Comparison of ENCODE assay signal across 13 mouse cellular contexts in genomic region chr12:107977534-107977933, GRCm38 (mm10). TPM values are rescaled to one million over a fixed set of nuclear protein-coding genes. Genes with fewer than 3 reads are reported as not detected.
A peak's percentile ranks its signal among the peaks of the same experiment; 100 is the strongest.
DNase-seq lines count a peak whose midpoint lies in the region; ATAC-seq lines count a peak whose summit lies in the region.
"Had no signal": no experiment of that assay in that cellular context is flagged by ENCODE, and none has a peak within 500 bp of the region (broad histone marks: within the 10 kb centered on the region; RNA-seq: fewer than 3 reads in every experiment).

No protein-coding gene starts in this region.

- no peak for ATAC-seq in heart, embryonic 15.5 days (replicated peaks; ENCODE audit: insufficient number of reproducible peaks, insufficient read depth, low FRiP score, low read depth)
- no peak for ATAC-seq in midbrain, embryonic 14.5 days (ENCODE audit: low FRiP score, low TSS enrichment)
- ATAC-seq in cerebellum, adult (ENCODE audit: insufficient number of reproducible peaks, low FRiP score, low TSS enrichment), result no peak

- peaks cover 69% of the 10 kb centered on the region for H3K4me1 ChIP-seq in heart, embryonic 15.5 days (replicated peaks)
- peaks cover 98% of the 10 kb centered on the region for H3K4me1 ChIP-seq in hindbrain, embryonic 10.5 days (replicated peaks)
- peaks cover 95% of the 10 kb centered on the region for H3K4me1 ChIP-seq in midbrain, embryonic 14.5 days (ENCODE audit: control insufficient read depth, insufficient read depth, low read length)

- H3K4me3 ChIP-seq in heart, embryonic 15.5 days, result no peak overlapping the region
- peak overlapping the region; percentile 37 for H3K4me3 ChIP-seq in hindbrain, embryonic 10.5 days
- no peak overlapping the region for H3K4me3 ChIP-seq in midbrain, embryonic 14.5 days (replicated peaks; ENCODE audit: low read depth, low read length)
- H3K4me3 ChIP-seq: liver, embryonic 13.5 days; myocyte had no signal

- H3K4me2 ChIP-seq in heart, embryonic 15.5 days, result peak overlapping the region; percentile 52
- peak overlapping the region; percentile 47 for H3K4me2 ChIP-seq in midbrain, embryonic 14.5 days (ENCODE audit: low read length)
- H3K4me2 ChIP-seq: liver, embryonic 13.5 days had no signal

- no peaks in the 10 kb centered on the region for H3K36me3 ChIP-seq in heart, embryonic 15.5 days
- H3K36me3 ChIP-seq in hindbrain, embryonic 10.5 days, result no peaks in the 10 kb centered on the region
- no peaks in the 10 kb centered on the region for H3K36me3 ChIP-seq in midbrain, embryonic 14.5 days (ENCODE audit: control insufficient read depth, insufficient read depth, low read length)
- H3K36me3 ChIP-seq: liver, embryonic 13.5 days had no signal

- H3K9ac ChIP-seq in heart, embryonic 15.5 days, result no peak overlapping the region
- peak overlapping the region; percentile 24; the same call in 1 of the 2 replicates for H3K9ac ChIP-seq in midbrain, embryonic 14.5 days (replicated peaks; ENCODE audit: low read length)
- H3K9ac ChIP-seq: liver, embryonic 13.5 days had no signal

- H3K27ac ChIP-seq in heart, embryonic 15.5 days, result no peak overlapping the region
- H3K27ac ChIP-seq in hindbrain, embryonic 10.5 days, result peak overlapping the region; percentile 98; the same call in 1 of the 2 replicates
- no peak overlapping the region for H3K27ac ChIP-seq in midbrain, embryonic 14.5 days (replicated peaks; ENCODE audit: low read depth, low read length)
- H3K27ac ChIP-seq: liver, embryonic 13.5 days had no signal

- no peaks in the 10 kb centered on the region for H3K9me3 ChIP-seq in heart, embryonic 15.5 days (replicated peaks)
- no peaks in the 10 kb centered on the region for H3K9me3 ChIP-seq in hindbrain, embryonic 10.5 days
- H3K9me3 ChIP-seq in midbrain, embryonic 14.5 days (ENCODE audit: control insufficient read depth, low read length), result no peaks in the 10 kb centered on the region
- H3K9me3 ChIP-seq: liver, embryonic 13.5 days had no signal

- 29% methylated on average over 9 of the region's 9 CpGs for WGBS in heart, embryonic 15.5 days
- 2% methylated on average over 9 of the region's 9 CpGs for WGBS in hindbrain, embryonic 10.5 days
- 5% methylated on average over 9 of the region's 9 CpGs for WGBS in midbrain, embryonic 14.5 days

- no peaks in the 10 kb centered on the region for H3K27me3 ChIP-seq in heart, embryonic 15.5 days
- peaks cover 70% of the 10 kb centered on the region for H3K27me3 ChIP-seq in hindbrain, embryonic 10.5 days (ENCODE audit: insufficient read depth, poor library complexity, severe bottlenecking)
- no peaks in the 10 kb centered on the region; the same call in 1 of the 2 replicates for H3K27me3 ChIP-seq in midbrain, embryonic 14.5 days (ENCODE audit: control insufficient read depth, insufficient read depth, low read length)
- H3K27me3 ChIP-seq: CH12.LX had no signal

- no peak for DNase-seq in heart, postnatal 4 days
- DNase-seq in T-cell, adult 2 months (ENCODE audit: low spot score), result peak; percentile 73
- no peak for DNase-seq in hindbrain, embryonic 10.5 days (ENCODE audit: low spot score)
- DNase-seq in midbrain, embryonic 14.5 days, result no peak
- DNase-seq in lung, postnatal 4 days, result no peak
- no peak for DNase-seq in layer of hippocampus, postnatal 36 days
- DNase-seq: adrenal gland, postnatal 36 days; kidney, postnatal 10 days; liver, embryonic 13.5 days had no signal

RNA-seq across cellular contexts. Expression of gene Bcl11b, which starts 25.9 kb away (rescaled TPM):
- 4.6 and 9.3 TPM in 2 replicates for polyA plus RNA-seq in heart, embryonic 15.5 days (2015; fragmentation: Nextera tagmentation; extraction: Ambion mirVana)
- total RNA-seq in heart, postnatal 4 days (2021), result 1 to 10 TPM; 1.5 to 1.6 TPM
- polyA plus RNA-seq in hindbrain, embryonic 10.5 days (2016; fragmentation: Nextera tagmentation; extraction: Ambion mirVana), result 3.0 and 3.3 TPM in 2 replicates
- polyA plus RNA-seq in midbrain, embryonic 14.5 days (2014; fragmentation: Nextera tagmentation; extraction: Ambion mirVana), result 38.4 and 43.3 TPM in 2 replicates
- total RNA-seq in layer of hippocampus, postnatal 36 days (2021), result 100 to 1,000 TPM; 134 to 137 TPM
- total RNA-seq: CH12.LX had no signal
- polyA plus RNA-seq: myocyte had no signal
